Mouse (Mus musculus) heart, embryonic 16.5 days (tissue): ENCODE results near the gene P4htm. TPM values are rescaled to one million over a fixed set of nuclear protein-coding genes. Genes with fewer than 3 reads are reported as not detected.

Source experiments
- ATAC-seq: fragments of 200-750 bp; cut with Nextera tagmentation; replicated peaks from 2 replicates; pipeline ENCODE4 v1.8.0; 2017; ENCODE audit warnings: moderate number of reproducible peaks; ENCODE audit not compliant: insufficient read depth, low FRiP score; ENCODE audit errors: extremely low read depth
- H3K27ac ChIP-seq: fragments of 300-500 bp; sonication (generic); 2 replicates; pipeline ENCODE4 v1.5.1; 2014; ENCODE audit warnings: mild to moderate bottlenecking, low read length, control low read depth, moderate library complexity
- H3K27me3 ChIP-seq: fragments of 300-500 bp; sonication (generic); 2 replicates; pipeline ENCODE4 v1.6.1; 2014; ENCODE audit warnings: low read length, mixed read lengths; ENCODE audit not compliant: control insufficient read depth, insufficient read depth
- H3K36me3 ChIP-seq: fragments of 300-500 bp; sonication (generic); 2 replicates; pipeline ENCODE4 v1.6.1; 2014; ENCODE audit not compliant: control insufficient read depth, insufficient read depth
- H3K4me1 ChIP-seq: fragments of 300-500 bp; sonication (generic); 2 replicates; pipeline ENCODE4 v1.6.1; 2014; ENCODE audit warnings: low read length, mixed read lengths; ENCODE audit not compliant: control insufficient read depth, insufficient read depth
- H3K4me2 ChIP-seq: fragments of 300-500 bp; sonication (generic); 2 replicates; pipeline ENCODE4 v1.6.1; 2014; ENCODE audit warnings: low read depth, mild to moderate bottlenecking, control low read depth, low read length
- H3K4me3 ChIP-seq: fragments of 300-500 bp; sonication (generic); 2 replicates; pipeline ENCODE4 v1.5.1; 2014; ENCODE audit warnings: mild to moderate bottlenecking, control low read depth, low read length
- H3K9ac ChIP-seq: fragments of 300-500 bp; sonication (generic); 2 replicates; pipeline ENCODE4 v1.6.1; 2014; ENCODE audit warnings: low read length, control low read depth
- H3K9me3 ChIP-seq: fragments of 300-500 bp; sonication (generic); replicated peaks from 2 replicates; pipeline ENCODE4 v1.6.1; 2016; ENCODE audit warnings: low read length; ENCODE audit not compliant: control insufficient read depth
- whole genome bisulfite sequencing: fragments of 180-500 bp; shearing (Covaris S2); extraction: QIAGEN DNeasy Blood & Tissue Kit; methylation state at CpG from one replicate; pipeline ENCODE4 v1.1.7; 2014; 5-methylcytosine and 5-hydroxymethylcytosine counted together
- polyA plus RNA-seq: library from polyadenylated mRNA; unstranded; fragments of >200 nt; fragmentation: Nextera tagmentation; extraction: Ambion mirVana; gene quantifications from 2 replicates; pipeline ENCODE4 v1.2.1, GENCODE M21; 2015

Gene P4htm
- polyA plus RNA-seq, 1 experiment from 2014 or later = 22.0 TPM

DNA sequence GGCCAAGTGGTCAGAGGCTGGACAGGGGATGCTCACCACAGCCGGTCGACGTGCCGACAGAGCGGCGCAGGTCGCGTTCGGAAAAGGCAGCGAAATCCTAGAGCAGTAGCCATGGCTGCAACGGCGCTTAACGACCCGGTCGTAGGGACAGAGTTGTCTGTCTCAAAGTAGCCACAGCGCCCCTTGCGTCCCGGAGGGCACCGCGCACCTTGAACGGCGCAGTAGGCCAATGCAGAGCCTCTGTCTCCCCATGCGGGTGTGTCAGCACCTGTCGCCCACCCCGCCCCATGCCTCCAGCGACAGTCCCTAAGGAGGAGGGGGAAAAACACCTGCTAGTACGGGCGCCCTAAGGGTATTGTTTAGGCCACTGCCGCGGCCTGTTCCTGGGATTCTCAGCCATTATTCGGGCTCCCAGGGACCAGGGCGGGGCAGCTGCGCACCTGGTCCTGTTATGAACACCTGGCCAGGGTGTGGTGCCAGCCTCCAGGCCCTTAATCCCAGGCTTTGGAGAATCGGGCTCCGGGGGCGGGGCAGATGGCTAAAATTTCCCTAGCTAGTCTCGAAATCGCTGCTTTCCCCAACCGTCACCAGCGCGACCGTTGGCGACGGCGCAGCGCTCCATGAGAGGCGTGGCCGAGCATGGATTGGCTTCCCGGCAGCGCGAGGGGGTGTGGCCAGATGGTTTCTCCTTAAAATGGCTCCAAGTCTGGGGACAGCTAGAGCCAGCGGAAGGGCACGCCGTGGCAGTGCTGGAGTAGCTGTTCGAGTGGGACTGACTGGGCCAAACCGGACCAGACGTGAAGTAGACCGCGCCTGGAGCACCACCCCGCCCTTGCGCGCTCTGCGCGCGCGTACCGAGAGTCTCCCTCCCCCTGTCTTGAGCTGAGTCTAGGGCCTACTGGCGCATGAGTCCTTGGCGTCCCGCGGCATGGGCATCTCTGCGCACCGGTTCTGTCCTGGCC is 30.4 kb downstream of the P4htm start, which contains the start of gene Ndufaf3:
Gene Ndufaf3 (minus strand): TSS at position 620 of the 962 bp plus-strand sequence.
- no peaks in the 10 kb centered on the region for H3K27me3 ChIP-seq
- WGBS = under 1% methylated on average over 73 of the region's 73 CpGs
- H3K36me3 ChIP-seq = peaks cover 33% of the 10 kb centered on the region
- H3K4me2 ChIP-seq = peak within 1 kb of the TSS; percentile 100
- no peaks in the 10 kb centered on the region for H3K9me3 ChIP-seq
- peak within 1 kb of the TSS; percentile 86 for H3K4me3 ChIP-seq
- H3K9ac ChIP-seq = peak within 1 kb of the TSS; percentile 80
- peak within 1 kb of the TSS; percentile 98 for H3K27ac ChIP-seq
- peaks cover 31% of the 10 kb centered on the region for H3K4me1 ChIP-seq
- peak; percentile 83 for ATAC-seq

DNA sequence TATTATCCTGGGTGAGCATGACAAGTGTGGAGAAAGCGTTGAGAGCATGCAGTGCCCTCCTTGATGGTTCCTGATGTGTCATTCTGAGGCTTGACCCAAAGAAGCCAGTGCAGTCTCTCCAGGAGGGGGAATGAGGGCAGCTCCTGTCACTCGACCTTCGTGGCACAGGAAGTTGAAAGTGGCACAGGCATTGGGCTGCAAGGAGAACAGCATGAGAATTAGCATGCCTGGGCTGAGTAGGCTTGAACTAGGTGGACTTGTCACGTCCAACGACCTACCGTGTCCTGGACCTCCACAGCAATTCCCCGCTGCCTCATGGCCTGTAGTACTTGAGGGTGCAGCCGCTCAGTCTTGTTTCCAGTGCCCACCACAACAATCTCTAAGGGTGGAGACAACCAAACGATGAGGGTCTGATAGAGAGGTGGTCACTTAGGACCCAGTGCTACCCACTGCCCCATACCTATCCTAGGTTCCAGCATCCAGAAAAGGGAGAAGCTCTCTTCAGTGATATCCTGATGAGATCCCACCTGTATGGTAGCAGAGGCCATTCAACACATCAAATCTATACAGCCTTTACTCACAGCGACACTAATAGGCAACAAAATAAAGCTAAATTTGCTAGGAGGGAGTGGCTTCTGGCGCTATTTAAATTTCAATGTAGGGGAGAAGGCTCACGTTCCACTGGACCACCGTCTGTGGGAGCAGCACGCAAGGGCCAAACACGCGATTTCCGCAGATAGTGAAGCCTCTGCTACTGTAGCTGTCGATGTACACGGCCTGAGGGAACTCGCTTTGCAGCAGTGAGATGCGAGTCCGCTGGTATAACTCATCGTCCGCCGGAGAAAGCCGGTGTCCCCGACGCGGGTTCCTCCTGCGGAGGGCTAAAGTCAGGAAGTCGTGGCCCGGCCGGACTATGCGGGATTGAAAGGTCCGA is 31.3 kb downstream of the P4htm start:
- ATAC-seq = peak; percentile 0; the same call in 1 of the 2 replicates
- Histone ChIP-seq H3K4me2 (peak overlapping the region; percentile 100), H3K27me3 (no peaks in the 10 kb centered on the region), H3K36me3 (peaks cover 29% of the 10 kb centered on the region), H3K4me3 (peak overlapping the region; percentile 86), H3K4me1 (peaks cover 37% of the 10 kb centered on the region), H3K9ac (peak overlapping the region; percentile 80), H3K9me3 (no peaks in the 10 kb centered on the region), H3K27ac (peak overlapping the region; percentile 98)
- WGBS = 10% methylated on average over 35 of the region's 35 CpGs

DNA sequence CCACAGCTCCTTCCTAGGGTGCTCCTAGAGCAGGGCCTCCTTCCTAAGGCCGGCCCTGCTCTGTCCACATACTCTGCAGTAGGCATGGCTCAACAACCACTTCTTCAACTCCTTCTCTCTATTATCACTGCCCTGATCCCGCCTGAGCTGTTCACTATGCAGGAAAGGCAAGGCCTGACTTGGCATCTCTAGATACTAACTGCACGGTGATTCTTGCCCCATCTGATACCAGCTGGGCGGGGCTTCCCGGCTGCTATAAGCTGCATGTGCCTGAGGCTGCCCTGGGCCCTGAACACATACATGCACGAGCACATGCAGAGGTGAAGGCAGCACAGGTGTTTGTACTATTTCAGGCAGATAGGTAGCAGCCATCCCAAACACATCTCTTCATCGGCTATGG is 33.3 kb downstream of the P4htm start:
- WGBS = 90% methylated on average over 7 of the region's 7 CpGs
- no peak for ATAC-seq

DNA sequence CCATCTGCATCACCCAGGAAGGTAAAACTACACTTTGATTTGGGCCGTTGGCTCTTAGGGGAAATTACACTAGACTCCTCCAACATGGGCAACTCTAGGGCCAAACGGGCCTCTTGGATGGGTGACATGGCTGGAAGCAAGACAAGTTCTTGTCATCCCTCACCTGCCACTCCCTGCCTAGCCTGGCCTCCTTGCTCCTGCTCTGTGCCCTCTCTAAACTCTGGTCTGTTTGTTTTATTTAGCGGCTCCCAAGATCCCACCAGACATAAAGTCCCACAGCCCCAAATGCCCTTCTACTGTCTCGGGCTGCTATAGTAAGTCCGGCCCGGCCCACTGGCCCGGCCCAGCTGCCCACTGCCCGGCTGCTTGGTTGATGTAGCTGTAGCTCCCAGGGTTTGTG is 33.8 kb downstream of the P4htm start:
- Histone ChIP-seq H3K4me1 (peaks cover 23% of the 10 kb centered on the region), H3K4me3 (no peak overlapping the region), H3K9ac (no peak overlapping the region), H3K27ac (no peak overlapping the region), H3K27me3 (no peaks in the 10 kb centered on the region), H3K9me3 (no peaks in the 10 kb centered on the region), H3K36me3 (peaks cover 38% of the 10 kb centered on the region), H3K4me2 (no peak overlapping the region)
- ATAC-seq = no peak
- WGBS = 89% methylated on average over 8 of the region's 8 CpGs

More for the DNA sequence above, 33.3 kb downstream of the P4htm start:
- H3K9me3 ChIP-seq = no peaks in the 10 kb centered on the region
- H3K27me3 ChIP-seq = no peaks in the 10 kb centered on the region
- no peak overlapping the region for H3K4me2 ChIP-seq
- peaks cover 28% of the 10 kb centered on the region for H3K4me1 ChIP-seq
- H3K27ac ChIP-seq = no peak overlapping the region
- no peak overlapping the region for H3K4me3 ChIP-seq
- H3K36me3 ChIP-seq = peaks cover 34% of the 10 kb centered on the region
- H3K9ac ChIP-seq = no peak overlapping the region

DNA sequence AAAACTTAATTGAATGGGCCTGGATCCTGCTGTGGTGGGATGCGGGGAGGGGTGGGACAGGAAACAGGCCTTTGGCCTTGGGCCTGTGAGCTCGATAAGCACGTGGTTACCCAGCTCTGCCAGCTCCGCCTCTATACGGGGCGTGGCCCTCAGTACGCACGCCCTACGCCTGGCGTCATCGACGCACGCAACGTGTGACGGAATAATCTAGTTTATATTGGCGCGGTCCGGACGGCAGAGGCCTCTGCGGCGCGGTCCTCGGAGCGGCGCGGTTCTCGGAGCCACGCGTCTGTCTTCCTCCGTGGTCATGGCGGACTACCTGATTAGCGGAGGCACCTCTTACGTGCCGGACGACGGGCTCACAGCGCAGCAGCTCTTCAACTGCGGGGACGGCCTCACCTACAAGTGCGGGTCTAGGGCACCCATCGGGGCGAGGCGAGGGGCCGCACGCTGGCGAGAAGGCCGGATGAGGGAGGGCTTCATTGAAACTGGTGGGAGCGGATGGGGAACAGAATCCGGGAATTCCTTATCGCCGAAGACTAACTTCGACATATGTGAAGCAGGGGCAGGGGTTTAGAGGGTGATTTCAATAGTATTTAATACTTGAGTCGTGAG is 37.1 kb downstream of the P4htm start, which contains the start of gene Impdh2:
Gene Impdh2 (plus strand): TSS at position 60 of the 615 bp plus-strand sequence.
- Histone ChIP-seq H3K4me3 (peak within 1 kb of the TSS; percentile 75), H3K9ac (peak within 1 kb of the TSS; percentile 87), H3K27me3 (no peaks in the 10 kb centered on the region), H3K27ac (peak within 1 kb of the TSS; percentile 81), H3K4me1 (peaks cover 9% of the 10 kb centered on the region), H3K36me3 (peaks cover 57% of the 10 kb centered on the region), H3K4me2 (peak within 1 kb of the TSS; percentile 88), H3K9me3 (no peaks in the 10 kb centered on the region)
- ATAC-seq = peak; percentile 98
- WGBS = under 1% methylated on average over 52 of the region's 53 CpGs

DNA sequence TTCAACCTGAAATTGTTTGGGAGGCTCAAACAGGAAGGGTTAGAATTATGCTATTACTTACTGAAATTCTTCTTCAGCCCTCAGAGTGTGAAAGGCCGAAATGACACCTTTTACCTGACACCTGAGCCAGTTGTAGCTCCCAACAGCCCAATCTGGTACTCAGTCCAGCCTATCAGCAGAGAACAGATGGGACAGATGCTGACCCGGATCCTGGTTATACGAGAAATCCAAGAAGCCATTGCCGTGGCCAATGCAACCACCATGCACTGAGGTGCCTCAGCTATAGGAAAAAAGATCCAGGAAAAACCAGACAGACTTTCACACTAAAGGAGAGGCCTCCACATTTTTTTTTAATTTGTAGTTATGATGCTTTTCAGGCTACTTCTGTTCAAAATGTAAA is 38.3 kb downstream of the P4htm start:
- Histone ChIP-seq H3K4me2 (no peak overlapping the region), H3K9me3 (no peaks in the 10 kb centered on the region), H3K27me3 (no peaks in the 10 kb centered on the region), H3K27ac (no peak overlapping the region), H3K4me3 (no peak overlapping the region), H3K9ac (no peak overlapping the region), H3K4me1 (peaks cover 9% of the 10 kb centered on the region), H3K36me3 (peaks cover 57% of the 10 kb centered on the region)
- WGBS = 83% methylated on average over 4 of the region's 4 CpGs
- ATAC-seq = no peak

DNA sequence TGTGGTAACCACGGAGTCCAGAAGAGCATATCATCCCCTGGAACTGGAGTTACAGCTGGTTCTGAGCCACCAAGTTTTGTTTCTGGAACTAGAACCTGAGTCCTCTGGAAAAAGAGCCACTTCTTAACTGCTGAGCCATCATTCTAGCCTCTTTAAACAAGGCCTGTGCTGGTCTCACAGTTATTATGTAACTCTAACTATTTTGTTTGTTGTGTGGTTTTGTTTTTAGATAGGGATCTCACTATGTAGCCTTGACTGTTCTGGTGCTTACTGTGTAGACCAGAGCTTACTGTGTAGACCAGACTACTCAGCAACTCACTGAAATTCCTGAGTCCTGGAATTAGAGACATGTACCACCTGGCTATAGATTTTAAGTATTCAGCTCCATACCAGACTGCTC is 50.6 kb downstream of the P4htm start:
- Histone ChIP-seq H3K9me3 (no peaks in the 10 kb centered on the region), H3K36me3 (peaks cover 58% of the 10 kb centered on the region), H3K4me3 (no peak overlapping the region), H3K4me1 (no peaks in the 10 kb centered on the region), H3K4me2 (no peak overlapping the region), H3K9ac (no peak overlapping the region), H3K27ac (no peak overlapping the region), H3K27me3 (no peaks in the 10 kb centered on the region)
- 86% methylated on average over 1 of the region's 1 CpGs for WGBS
- no peak for ATAC-seq

DNA sequence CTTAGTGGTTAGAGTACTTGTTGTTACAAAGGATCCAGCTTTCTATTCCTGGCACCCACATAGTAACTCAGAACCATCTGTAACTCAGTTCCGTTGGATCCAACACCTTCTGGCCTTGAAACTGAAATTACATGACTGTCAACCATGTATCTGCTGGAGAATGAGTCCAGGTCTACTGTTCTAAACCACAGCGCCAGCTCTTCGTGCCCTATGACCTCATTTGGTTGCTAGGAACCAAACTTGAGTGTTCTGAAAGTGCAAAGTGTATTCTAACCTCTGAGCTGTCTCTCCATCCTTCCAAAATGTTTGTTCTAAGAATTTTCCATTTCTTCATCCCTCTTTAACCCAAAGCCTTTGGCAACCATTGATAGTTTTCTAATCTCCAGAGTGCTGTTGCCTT is 51.5 kb downstream of the P4htm start:
- H3K4me1 ChIP-seq = no peaks in the 10 kb centered on the region
- H3K4me2 ChIP-seq = no peak overlapping the region
- no peaks in the 10 kb centered on the region for H3K27me3 ChIP-seq
- WGBS = 92% methylated on average over 3 of the region's 3 CpGs
- H3K27ac ChIP-seq = no peak overlapping the region
- H3K9ac ChIP-seq = no peak overlapping the region
- H3K9me3 ChIP-seq = no peaks in the 10 kb centered on the region
- no peak for ATAC-seq
- H3K4me3 ChIP-seq = no peak overlapping the region
- H3K36me3 ChIP-seq = peaks cover 63% of the 10 kb centered on the region
